Mouse (Mus musculus): ENCODE results near the gene Hal. TPM values are rescaled to one million over a fixed set of nuclear protein-coding genes. Genes with fewer than 3 reads are reported as not detected.

The Hal gene
- polyA plus RNA-seq, 1 experiment from 2014 or later = not detected

Other genes starting within 250 kb of the Hal start
- 37.6 and 38.4 TPM in 2 replicates for gene Elk3, start 177.6 kb upstream of the Hal start, polyA plus RNA-seq (2016; fragmentation: Nextera tagmentation; extraction: Ambion mirVana)
- 223 and 224 TPM in 2 replicates for gene Lta4h, start 35.4 kb upstream of the Hal start, polyA plus RNA-seq (2016; fragmentation: Nextera tagmentation; extraction: Ambion mirVana)
- 0.11 and 0.42 TPM in 2 replicates for gene Amdhd1, start 51.3 kb downstream of the Hal start, polyA plus RNA-seq (2016; fragmentation: Nextera tagmentation; extraction: Ambion mirVana)
- gene Ccdc38, start 51.9 kb downstream of the Hal start, polyA plus RNA-seq (2016; fragmentation: Nextera tagmentation; extraction: Ambion mirVana) = 0.46 and 0.68 TPM in 2 replicates
- gene Snrpf, start 100.9 kb downstream of the Hal start, polyA plus RNA-seq (2016; fragmentation: Nextera tagmentation; extraction: Ambion mirVana) = 144 and 147 TPM in 2 replicates
- 0.89 and 1.5 TPM in 2 replicates for gene Ntn4, start 151.9 kb downstream of the Hal start, polyA plus RNA-seq (2016; fragmentation: Nextera tagmentation; extraction: Ambion mirVana)